Mouse (Mus musculus): ENCODE measurements around the gene Dlgap1. TPM values are rescaled to one million over a fixed set of nuclear protein-coding genes. Genes with fewer than 3 reads are reported as not detected.

The Dlgap1 gene
- total RNA-seq, 2 experiments from 2014 or later: 196 to 203 TPM

DNA sequence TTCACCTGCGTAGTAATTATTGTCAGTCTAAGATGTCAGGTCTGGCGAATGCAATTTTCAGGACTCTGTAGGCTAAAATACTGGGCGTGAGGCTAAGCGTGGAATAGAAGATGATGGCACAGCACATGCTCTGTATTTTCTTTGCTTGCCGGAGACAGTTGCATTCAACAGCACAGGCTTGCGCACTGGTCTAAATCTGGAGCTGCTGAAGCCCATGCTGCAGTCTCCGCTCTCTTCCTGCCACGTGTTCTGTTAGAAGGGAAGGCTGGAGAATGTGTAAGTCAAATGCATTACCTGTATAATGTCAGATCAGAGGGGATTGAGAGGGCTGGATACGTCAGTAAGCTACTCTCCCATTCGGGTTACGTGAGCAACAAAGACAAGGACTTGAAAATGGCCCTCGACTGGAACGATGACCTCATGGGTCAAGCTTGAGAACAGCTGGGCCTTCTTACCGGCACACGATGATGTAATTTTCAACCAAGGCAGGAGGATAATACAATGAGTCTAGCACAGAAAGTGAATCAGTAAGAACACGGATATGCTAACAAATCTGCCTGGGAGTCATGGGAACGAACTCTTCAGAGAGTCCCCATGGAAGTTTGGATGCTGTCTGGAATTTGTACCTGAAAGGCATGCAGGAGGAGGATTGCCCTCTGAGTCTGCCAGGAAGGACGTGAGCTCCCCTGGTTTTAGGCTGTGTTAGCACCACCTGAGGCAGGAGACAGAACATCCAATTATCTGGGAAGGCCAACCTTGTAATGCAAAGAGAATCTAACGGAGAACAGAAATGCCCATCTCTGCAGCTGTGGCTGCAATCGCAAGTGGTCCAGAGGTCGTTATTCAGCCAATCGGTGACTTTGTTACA is 339.7 kb downstream of the Dlgap1 start:
- intact Hi-C loops (cut with DNase I): no loop called here
- DNase-seq (ENCODE audit: extremely low spot score in 1 of 2, low spot score in 2 of 2): peak in 1 of 2 experiments; percentile 45

DNA sequence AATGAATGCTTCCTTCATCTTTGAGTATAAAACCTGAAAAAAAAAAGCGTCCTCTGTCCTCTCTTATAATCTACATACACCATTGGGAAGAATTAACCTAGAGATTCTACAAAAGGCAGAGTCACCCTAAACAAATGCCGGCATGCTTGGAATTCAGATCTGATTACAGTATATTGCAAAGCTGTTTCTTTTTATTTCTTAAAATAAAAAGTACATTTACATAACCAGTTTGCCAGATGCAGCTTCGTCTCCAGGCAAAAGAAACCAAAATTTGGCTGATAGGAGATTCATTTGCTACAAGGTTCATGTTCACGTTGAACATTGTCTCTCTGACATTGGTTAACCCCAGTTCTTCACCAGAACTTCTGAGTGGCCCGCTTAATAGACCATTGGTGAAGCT is 347.5 kb downstream of the Dlgap1 start:
- intact Hi-C loops (cut with DNase I): no loop called here
- no peak for DNase-seq (ENCODE audit: extremely low spot score in 1 of 2, low spot score in 2 of 2)

DNA sequence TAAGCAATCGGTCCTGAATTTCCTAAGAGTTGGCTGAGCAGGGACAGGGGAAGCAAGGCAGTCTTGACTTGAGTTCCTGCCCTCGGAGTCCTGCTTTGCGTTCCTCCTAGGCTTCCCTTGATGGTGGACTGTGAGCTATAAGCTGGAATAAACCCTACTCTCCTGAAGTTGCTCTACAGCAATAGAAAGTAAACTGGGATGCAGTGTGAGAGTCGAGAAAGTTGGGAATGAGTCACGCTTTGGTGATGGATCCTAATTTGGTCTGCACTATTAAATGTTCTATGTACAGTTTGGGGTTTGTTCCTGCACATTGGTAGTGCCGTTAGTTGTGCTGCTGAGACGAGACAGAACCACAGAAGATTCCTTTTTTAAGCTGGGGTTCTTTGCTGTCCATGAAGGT is 348.9 kb downstream of the Dlgap1 start:
- intact Hi-C loops (cut with DNase I): no loop called here
- DNase-seq (ENCODE audit: extremely low spot score in 1 of 2, low spot score in 2 of 2): no peak

DNA sequence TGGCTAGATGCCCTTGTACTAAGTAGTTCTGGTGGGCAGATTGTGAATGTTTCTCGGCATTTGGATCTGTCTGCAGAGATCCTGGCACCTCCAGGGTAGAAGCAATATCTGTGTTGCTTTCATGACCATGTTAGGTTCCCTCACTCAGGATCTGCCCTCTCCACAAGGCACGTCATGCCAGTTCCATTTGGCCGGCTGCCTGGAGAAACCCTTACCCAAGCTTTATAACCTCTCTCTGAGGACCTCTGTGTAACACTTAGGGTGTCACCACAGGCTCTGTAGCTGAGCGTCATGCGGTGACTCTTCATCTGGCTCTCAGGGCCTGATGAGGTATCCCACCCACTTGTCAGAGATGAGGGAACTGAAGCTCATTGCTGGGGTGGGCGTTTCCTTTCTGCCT is 353.1 kb downstream of the Dlgap1 start:
- DNase-seq (ENCODE audit: extremely low spot score in 1 of 2, low spot score in 2 of 2): no peak

DNA sequence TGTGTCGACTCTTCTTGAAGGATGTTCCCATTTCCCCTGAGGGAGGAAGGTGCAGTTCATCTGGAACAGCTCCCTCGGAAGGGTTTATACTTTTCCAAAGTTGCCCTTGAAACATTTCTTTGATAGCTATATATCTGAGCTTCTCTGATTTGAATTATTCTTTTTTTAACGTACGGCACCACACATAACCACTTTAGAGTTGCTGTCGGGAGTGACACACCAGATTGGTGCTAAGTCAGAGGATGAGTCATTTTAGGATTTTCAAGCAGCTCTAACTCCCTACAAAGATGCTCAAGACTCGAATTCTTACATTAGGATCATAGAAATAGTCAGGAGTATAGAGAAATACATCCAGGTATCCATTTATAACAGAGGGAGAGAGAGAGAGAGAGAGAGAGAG is 364.6 kb downstream of the Dlgap1 start:
- DNase-seq (ENCODE audit: extremely low spot score in 1 of 2, low spot score in 2 of 2): no peak
- intact Hi-C loops (cut with DNase I): no loop called here

More for the DNA sequence above, 353.1 kb downstream of the Dlgap1 start:
- intact Hi-C loops (cut with DNase I): no loop called here

DNA sequence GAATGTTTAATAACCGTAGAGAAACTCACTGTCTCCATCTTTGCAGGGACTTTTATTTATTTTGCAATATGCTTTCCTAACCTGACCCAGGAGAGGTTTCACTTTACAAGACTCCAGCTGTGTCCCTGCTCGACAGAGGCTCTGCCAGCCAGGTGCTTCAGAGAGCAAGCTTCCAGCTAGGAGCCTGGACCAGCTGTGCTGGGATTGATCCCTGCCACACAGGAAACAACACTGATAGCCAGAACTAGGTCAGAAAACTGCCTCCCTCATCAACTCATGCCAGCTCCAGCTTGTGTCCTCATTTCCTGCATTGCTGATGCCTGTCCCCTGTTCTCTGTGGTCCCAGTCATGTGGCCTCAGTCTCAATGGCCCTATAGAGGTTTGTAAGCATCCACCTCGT is 365.3 kb downstream of the Dlgap1 start:
- intact Hi-C loops (cut with DNase I): no loop called here
- no peak for DNase-seq (ENCODE audit: extremely low spot score in 1 of 2, low spot score in 2 of 2)

DNA sequence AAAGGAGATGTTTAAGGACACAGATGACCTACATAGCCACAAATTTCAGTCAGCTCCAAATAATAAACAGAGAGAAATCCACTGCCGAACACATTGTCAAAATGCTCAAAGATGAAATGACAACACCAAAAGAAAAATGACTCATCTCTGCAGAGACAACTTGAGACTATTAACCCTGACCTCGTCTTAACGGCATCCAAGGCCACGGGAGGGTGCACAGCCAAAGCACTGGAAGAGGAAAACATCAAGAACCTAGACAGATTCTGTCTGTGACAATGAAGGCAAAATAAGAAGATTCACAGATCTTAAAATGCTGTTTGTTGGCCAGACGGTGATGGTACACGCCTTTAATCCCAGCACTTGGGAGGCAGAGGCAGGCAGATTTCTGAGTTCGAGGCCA is 370.9 kb downstream of the Dlgap1 start:
- DNase-seq (ENCODE audit: extremely low spot score in 1 of 2, low spot score in 2 of 2): no peak
- intact Hi-C loops (cut with DNase I): loop anchor here (5.0 to 10.0 kb wide), 2 partner anchors 368 to 775 kb away; no protein-coding TSS in a partner anchor

DNA sequence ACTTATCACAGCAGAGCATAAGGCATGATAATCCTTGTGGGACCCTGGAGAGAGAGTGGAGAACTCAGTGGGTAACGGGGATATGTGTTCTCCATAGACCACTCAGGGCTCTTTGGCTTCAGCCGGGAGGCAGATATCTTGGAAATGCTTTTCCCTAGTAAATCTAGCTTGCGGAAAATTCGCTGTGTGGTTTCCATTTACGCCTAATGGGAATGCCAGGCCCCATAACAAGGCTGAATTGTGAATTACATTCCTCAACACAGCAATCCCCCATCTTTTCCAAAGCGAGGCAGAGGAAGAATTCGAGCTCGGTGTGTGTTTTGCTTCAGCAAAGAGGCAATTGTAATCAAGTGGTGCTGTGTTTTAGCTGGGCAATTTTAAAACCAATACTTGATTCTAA is 372.4 kb downstream of the Dlgap1 start:
- no peak for DNase-seq (ENCODE audit: extremely low spot score in 1 of 2, low spot score in 2 of 2)
- intact Hi-C loops (cut with DNase I): loop anchor here (5.0 to 10.0 kb wide), 2 partner anchors 369 to 776 kb away; no protein-coding TSS in a partner anchor

DNA sequence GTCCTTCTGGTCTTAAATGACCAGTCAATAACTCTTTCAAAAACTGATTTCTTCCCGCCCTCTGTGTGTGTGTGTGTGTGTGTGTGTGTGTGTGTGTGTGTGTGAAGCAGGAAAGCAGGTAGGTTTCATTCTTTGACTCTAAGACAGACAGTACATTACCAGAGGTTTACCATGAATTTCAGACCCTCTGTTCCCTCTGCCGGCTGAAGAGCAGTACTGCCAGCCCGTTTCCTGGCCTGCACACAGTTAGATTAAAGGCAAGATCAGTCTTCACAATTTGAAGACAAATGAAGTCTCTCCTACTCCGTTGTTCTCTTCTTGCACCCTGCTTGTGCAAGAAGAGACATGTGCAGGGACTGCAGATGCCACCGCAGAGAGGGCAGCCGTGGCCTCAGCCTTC is 373.0 kb downstream of the Dlgap1 start:
- DNase-seq (ENCODE audit: extremely low spot score in 1 of 2, low spot score in 2 of 2): peak; percentile 30 to 36
- intact Hi-C loops (cut with DNase I): loop anchor here (5.0 to 10.0 kb wide), 2 partner anchors 370 to 777 kb away; no protein-coding TSS in a partner anchor

DNA sequence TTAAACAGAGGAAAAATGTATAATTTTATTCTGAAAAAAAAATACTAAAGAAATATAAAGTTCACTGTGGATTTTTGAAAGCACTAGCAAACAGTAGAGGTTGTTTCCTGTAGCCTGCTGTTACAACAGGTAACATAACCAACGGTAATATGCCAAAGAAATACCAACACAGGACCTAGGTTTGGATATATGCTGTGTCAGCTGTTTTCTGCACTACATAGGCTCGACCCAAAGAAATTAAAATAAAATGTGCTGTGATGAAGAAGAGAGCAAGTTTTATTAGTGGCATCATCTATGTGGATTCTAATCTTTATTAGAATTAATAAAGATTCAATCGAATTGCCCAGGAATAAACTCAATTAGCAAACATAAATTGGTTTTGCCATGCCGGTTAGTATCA is 378.5 kb downstream of the Dlgap1 start:
- intact Hi-C loops (cut with DNase I): loop anchor here (10.0 kb wide), 1 partner anchor 783 kb away; no protein-coding TSS in a partner anchor
- DNase-seq (ENCODE audit: extremely low spot score in 1 of 2, low spot score in 2 of 2): no peak

DNA sequence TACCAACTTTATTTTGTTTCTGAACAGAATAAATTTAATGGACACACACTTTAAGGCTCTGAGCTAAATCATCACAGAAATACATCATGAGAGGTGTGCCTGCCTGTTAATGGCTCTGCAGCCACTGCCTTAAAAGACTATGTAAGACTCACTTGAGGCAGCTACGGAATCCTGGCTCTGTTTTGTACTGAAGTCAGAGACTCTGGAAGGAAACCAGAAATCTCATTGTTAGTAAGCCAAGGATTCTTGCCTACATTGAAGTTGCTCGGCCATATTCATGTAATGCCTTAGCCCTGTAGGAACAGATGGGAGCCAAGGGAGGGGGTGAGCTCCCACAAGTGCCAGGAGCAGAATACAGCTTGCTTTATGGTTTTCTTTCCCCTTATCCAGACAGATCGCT is 394.7 kb downstream of the Dlgap1 start:
- DNase-seq (ENCODE audit: extremely low spot score in 1 of 2, low spot score in 2 of 2): peak in 1 of 2 experiments; percentile 73
- intact Hi-C loops (cut with DNase I): no loop called here

DNA sequence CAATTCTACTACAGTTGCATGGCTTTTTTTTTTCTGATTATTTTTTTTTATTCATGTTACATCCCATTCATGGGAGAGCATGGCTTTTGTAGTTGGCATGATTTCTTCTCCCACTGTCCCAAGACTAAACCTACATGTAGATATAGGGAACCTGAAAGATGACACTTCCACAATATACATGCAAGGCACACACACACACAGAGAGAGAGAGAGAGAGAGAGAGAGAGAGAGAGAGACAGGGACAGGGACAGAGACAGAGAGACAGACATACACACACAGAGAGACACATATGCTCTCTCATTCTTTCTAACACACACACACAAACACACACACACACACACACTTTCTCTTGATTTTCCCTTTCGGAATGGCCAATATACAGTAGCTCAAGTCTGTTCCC is 395.1 kb downstream of the Dlgap1 start:
- intact Hi-C loops (cut with DNase I): no loop called here
- DNase-seq (ENCODE audit: extremely low spot score in 1 of 2, low spot score in 2 of 2): no peak

DNA sequence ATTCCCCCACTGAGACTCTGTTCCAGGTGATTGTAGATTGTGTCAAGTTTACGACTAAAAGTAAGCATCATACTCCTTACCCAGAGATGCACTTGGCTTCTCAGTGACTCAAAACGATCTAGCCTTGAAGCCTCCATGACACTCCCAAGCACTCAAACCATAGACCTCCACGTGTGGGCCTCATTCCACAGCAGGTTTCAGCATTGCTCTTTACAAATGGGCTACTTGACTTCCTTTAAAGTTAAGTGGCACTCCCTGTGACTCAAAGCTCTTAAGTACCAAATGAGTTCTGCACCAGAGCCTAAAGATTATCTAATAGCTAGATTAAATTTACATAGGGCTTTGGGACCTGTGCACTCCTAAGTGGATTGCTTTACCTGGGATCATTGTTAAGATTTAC is 400.3 kb downstream of the Dlgap1 start:
- intact Hi-C loops (cut with DNase I): no loop called here
- DNase-seq (ENCODE audit: extremely low spot score in 1 of 2, low spot score in 2 of 2): no peak

DNA sequence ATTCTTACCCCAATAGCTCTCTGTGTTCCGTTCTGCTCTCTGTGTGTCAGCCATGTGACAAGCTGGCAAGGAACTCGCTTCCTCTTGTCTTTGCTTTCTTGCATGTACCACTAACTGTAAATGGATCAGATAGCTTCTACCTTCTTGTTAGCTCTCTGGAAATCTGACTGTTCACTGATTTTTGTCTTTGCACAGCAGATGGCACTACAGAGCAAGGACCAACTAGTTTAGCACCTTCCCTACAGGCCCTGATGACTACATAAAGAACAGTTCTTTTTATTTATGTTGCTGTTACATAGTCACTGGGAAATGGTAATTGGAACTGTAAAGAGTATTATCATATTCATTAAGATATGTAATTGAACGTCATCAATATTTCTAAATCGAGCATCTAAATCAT is 408.1 kb downstream of the Dlgap1 start:
- DNase-seq (ENCODE audit: extremely low spot score in 1 of 2, low spot score in 2 of 2): peak; percentile 26 to 45
- intact Hi-C loops (cut with DNase I): no loop called here

DNA sequence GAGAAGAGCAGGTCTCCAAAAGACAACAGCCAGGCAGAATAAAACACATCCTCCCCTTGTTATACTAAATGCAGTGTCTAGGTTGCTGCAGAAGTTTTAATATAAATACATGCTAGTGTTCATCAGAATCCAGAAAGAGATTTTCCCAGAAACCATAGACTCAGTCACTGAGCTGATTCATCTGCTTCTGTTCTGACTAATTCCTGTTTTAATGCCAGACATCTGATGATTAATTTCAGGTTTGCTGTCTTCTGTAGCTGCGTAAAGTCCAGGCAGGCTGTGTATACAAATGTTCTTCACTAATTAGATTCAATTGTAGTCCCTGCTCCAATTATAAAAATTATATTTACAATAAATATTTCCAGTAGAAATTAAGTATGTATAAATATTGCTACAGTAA is 419.6 kb downstream of the Dlgap1 start:
- no peak for DNase-seq (ENCODE audit: extremely low spot score in 1 of 2, low spot score in 2 of 2)
- intact Hi-C loops (cut with DNase I): no loop called here

DNA sequence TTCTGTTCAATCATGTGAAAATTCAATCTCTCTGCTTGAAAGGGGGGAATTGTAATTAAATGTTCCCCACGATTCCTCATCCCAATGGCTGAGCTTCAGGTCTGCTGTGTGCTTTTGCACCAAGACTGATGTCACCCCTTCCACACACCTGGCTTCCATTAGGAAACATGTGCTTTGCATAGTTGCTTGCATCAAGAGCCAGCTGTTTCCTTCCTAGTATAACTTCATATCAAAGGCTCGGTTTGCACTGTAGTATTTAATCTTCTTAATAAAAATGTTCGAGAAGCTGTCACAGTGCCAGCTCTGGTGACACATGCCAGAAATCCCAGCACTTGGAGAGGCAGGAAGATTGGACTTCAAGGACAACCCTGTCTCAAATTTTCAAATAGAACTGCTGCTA is 428.3 kb downstream of the Dlgap1 start:
- intact Hi-C loops (cut with DNase I): no loop called here
- DNase-seq (ENCODE audit: extremely low spot score in 1 of 2, low spot score in 2 of 2): no peak

DNA sequence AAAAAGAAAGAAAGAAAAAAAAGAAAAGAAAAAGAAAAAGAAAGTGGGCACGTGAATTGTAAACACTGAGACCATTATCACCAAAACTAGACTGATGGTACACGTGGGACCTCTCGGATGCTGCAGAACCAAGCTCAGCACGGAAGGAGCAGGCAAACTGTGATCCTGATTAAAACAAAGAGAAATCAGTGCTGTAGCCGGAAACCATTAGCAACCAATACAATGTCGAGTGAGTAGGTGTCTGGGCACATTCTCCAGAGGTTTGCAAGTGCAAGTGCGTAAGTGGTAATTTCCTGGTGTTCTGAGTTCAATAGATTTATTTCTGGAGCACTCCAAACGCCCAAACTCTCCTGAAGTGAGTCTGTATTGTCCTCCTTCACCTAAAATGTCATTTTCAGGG is 428.8 kb downstream of the Dlgap1 start:
- intact Hi-C loops (cut with DNase I): no loop called here
- DNase-seq (ENCODE audit: extremely low spot score in 1 of 2, low spot score in 2 of 2): no peak

DNA sequence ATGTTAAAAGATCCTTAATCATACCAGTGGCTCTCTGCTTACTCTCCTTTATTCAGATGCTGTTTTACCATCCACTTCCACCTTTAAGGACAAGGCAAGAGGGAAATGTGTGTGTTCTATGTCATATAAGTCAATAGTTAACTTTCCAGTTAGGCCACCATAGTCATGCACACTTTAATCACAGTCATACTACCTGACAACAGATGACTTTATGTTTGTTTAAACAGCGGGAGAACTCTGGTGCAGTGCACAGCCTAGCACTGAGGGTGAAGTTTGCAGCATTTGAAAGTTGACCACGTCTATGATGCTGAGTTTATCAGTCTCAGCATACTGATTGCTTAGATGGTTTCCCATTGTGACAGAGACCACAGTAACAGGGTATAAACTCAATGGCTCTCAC is 433.0 kb downstream of the Dlgap1 start:
- intact Hi-C loops (cut with DNase I): no loop called here
- no peak for DNase-seq (ENCODE audit: extremely low spot score in 1 of 2, low spot score in 2 of 2)

DNA sequence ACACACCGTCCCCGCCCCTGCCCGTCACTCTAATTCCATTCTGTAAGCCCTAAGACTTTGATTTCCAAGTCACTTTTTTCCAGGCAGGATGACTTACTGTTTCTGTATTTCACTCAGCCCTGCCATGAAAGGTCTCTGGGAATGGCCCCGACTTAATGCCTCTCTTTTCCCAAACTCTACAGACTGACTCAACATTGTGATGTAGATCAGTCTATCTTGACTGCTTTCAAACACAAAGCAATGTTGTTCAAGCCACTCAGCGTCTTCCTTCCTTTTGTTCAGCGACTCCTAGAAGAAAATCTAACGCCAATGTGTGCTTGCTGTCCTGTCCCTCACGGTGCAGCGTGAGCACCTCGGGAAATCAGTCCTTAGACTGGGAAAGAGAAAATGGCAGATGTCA is 434.9 kb downstream of the Dlgap1 start:
- intact Hi-C loops (cut with DNase I): no loop called here
- no peak for DNase-seq (ENCODE audit: extremely low spot score in 1 of 2, low spot score in 2 of 2)

DNA sequence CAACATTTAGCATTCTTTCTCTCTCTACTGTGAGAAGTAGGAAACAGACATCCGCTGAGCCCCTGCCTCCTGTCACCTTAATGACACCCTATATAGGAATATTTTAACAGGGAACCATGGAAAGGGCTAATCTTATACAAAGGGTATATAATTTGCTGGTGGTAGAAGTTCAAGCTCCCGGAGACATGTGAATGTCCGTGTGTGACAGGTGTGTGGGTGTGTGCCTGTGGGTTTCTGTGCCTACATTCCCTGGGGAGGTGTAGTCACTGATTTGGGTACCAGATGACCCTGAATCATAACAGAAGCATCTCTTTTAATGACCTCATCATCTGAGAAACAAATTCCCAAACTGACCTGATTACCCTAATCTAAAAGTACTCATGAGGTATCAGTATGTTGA is 445.3 kb downstream of the Dlgap1 start:
- no peak for DNase-seq (ENCODE audit: extremely low spot score in 1 of 2, low spot score in 2 of 2)
- intact Hi-C loops (cut with DNase I): no loop called here

DNA sequence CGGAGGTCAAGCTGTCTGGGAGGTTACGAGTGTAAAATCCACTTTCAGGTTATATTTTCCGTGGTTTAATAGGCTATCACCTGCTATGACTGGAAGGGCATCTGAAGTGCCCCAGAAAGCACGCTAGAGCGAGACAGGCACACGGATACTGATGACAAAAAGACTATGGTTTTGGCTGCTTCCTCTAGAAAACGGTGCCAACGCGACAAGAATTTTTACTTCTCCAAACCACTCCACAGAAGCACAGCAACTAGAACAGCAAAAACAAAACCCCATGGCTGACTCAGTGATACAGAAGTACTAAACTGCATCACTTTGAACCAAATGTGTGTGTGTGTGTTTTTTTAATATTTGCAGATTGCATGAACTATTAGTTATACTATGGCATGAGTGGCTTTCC is 459.0 kb downstream of the Dlgap1 start:
- intact Hi-C loops (cut with DNase I): loop anchor here (10.0 kb wide), 1 partner anchor 863 kb away; no protein-coding TSS in a partner anchor
- DNase-seq (ENCODE audit: extremely low spot score in 1 of 2, low spot score in 2 of 2): no peak

All from left cerebral cortex, postnatal 10 days (tissue).